Mouse (Mus musculus): Measurements from ENCODE around the gene Atxn1.

Atxn1 gene

DNA sequence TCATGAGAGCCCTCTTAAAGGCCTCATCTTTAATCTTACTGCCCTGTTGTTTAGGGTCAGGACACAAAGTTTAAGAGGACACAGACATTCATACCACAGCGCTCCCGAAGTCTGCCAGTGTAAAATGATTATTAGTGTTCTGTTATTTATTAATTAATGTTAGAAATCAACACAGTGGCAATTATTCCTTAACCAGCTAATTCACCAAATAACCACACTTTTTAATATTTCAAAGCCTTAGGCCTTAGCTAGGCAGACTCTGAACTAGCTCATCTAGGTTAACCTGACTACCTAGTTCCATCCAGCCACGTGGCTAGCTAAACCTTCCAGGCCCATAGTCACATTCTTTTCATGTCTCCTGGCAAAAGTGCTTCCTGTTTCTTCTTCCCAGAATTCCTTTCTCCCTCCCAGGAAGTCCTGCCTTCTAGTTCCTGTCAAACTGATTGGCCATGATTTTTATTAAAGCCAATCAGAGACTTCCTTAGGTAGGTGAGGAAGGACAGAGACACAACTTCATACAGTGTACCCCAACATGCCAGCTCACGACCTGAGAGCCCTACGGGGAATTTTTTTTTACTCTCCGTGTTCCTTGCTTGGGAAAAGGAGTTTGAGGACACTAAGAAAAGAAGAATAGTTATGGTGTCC, 439.9 kb downstream of the Atxn1 start:
- DNase-seq (ENCODE audit: low spot score), result no peak

DNA sequence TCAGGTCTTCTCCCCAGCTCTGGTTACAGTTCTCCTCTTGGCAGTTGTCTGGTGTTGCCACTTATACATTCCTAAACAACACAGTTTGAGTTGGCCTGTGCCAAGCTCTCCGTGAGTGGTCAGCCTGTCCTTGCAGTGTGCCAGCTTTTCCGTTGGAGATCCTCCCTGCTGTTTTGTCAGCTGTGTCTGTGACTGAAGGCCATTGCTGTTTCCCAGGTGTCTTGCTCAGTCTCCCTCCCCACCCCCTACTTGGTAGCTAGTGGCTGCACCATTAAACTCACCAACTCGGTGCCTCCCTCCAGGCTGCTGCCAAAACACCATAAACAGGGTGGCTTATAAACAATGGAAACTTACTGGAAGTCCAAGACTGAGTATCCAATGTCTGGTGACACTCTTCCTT, 440.5 kb downstream of the Atxn1 start:
- DNase-seq (ENCODE audit: low spot score), result peak; percentile 61

DNA sequence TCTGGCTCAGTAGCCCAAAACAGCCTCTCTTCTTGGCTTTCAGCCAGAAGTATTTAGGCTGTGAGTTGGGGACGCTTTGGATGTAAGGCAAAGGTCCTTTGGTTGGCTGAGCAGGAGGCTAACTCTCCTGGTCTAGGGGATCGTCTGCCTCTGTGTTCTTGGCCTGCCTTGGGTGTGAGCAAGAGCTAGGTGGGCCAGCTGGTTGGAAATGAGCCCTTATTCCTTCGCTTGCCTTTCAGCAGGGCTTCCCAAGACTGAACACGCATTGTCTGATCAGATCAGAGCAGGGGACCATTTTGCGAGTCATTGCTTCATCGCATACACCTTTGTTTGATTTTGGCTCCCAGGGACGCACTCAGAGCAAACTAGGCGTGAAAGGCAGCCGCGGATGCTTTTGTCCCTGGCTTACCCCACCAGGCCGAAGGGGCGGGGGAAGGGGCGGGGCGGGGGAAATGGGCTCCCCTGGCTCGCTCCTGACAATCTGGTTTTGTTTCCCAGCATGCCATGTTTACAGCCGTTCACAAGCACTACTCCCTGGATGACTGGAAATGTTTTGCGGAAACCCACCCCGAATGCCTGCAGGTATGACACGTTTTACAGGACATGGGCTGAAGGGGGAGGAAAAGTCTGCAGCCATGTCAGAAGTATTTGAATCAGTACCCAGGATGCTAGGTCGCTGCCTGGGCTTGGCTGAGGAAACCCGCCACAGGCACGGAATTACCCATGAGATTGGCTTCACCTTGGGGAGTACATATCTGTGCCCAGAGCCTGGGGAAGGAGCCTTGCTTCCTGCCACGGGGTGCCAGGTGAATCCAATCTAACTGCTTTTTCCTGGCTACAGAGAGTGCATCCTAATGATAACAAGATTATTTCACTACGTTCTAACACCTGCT, 448.1 kb downstream of the Atxn1 start:
- peak; percentile 43 for DNase-seq (ENCODE audit: low spot score)

DNA sequence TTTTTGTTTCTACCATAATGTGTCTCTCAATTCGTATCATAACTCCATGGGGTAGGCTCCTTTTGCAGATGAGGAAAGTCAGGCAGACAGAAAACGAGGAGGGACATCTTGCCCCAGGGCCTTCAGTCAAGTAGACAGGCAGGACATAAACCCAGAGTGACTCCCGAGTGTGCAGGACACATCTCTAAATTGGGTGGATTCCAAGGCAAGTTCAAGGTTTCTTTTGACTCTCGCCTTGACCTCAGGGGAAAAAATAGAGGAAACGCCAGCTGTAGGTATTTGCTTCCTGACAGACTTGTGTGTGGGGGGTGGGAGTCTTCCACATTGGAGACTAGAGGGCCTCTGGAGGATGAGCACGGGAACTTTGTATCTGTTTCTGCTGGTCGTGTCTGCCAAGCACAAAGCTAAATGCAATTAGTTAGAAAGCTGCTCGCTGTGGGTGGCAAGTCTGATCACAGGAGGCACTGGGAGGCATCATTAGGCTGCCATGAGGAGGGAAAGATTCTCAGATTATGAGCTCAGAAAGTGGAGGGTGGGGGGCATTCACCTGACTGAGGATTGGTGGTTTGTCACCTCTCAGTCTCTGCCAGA, 449.9 kb downstream of the Atxn1 start:
- DNase-seq (ENCODE audit: low spot score), result no peak

DNA sequence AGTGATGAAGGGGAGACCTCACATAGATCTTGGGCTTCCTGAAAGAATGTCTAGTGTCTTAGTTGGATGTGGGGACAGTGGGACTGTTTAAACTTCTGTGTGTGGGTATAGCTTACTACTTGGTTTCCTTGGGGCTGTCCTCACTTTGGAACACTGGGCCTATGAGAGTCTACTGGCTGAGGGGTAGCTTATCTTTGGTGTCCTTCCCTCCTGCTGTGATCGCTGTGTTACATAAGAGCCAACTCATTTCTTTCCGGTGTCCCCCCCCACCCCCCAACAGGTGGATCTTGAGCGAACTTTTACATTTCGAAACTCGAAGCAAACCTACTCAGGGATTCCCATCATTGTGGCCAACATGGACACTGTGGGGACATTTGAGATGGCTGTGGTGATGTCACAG, 450.7 kb downstream of the Atxn1 start:
- no peak for DNase-seq (ENCODE audit: low spot score)

DNA sequence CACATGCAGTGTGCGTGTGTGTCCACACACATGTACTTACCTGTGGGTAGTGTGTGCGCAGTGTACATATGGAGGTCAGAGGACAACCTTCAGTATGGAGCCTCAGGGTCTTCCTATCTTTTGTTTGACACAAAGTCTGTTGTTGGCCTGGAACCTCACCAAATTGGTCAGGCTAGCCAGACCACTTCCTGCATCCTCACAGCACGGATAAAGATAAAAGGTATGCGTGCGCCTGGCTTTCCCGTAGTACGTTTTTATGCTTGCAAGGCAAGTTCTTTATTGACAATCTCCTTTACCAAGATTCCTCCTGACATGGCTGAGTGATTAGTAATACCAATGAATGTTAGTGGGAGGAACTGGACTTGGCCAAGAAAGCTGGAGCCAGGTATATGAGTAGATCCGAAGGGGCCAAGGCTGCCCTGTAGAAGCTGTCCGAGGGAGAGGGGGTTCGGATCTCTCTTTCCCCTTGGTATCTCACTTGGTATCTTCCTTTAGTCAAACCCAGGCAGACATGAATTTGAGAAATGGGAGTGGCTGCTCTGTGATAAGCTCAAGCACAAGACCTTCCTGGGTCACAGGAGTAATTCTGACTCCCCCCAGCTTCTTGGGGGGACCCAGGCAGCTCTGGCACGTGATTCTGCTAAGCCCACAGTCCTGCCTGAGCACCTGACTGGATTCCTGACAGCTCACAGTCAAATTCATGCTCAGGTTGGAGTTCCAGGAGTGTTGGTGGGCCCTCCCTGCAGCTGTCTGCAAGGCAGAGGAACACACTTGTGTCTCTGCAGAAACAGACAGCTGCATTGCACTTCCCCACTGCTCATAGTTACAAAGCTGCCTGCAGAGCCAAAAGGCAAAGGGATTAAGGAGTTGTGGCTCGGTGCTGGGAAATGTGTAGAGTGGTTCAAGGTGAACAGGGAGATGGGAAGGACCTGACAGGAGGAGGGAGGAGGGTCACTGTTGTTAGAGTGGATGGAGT, 451.5 kb downstream of the Atxn1 start:
- no peak for DNase-seq (ENCODE audit: low spot score)

DNA sequence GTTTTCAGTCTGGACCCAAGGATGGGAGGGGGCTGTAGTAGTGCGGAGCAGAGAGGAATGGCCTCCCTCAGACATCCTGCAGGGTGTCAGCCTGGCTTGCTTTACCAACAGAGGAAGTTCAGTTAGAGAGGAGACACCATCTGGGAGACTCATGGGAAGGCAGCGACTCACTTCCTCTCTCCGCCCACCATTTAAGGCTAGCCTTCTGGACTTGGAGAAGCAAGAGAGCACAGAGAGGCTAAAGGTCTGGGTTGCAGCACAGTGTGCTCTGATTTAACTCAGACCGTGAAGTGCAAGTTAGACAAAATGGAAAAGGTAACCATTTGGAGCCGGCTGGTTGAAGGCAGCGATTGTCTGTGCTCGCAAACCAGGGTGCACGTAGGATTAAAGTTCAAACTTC, 452.3 kb downstream of the Atxn1 start:
- no peak for DNase-seq (ENCODE audit: low spot score)

DNA sequence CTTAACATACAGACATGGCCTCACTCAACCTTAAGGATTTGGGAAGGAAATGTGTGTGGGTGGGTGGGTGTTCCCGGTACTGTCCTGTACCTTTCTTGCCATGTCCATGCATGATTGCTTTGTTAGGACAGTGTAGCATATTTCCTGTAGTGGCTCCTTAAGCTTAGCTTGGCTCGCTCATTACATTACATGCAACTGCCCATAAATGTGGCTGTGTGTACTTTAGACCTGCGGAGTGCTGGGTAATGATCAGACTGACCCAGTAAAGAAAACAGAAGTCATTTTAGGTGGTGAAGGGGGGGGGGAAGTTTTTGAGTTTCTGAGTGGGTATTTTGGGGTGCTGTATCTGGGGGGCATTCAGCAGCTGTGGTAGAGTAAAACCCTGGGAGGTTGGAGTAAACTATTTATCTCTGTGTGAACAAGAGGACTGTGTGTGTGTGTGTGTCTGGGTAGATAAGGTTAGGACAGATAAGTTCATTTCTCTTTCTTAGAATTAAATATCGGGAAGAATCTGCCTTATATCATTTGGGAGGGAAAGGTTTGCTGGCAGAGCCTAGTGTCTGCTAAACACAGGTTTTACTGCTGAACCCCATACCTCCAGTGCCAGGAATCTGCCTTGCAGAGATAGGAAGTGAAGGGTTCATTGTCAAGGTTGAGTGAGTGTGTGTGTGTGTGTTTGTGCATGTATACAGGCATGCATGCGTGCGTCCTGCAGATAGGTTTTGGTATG, 452.9 kb downstream of the Atxn1 start:
- no peak for DNase-seq (ENCODE audit: low spot score)

DNA sequence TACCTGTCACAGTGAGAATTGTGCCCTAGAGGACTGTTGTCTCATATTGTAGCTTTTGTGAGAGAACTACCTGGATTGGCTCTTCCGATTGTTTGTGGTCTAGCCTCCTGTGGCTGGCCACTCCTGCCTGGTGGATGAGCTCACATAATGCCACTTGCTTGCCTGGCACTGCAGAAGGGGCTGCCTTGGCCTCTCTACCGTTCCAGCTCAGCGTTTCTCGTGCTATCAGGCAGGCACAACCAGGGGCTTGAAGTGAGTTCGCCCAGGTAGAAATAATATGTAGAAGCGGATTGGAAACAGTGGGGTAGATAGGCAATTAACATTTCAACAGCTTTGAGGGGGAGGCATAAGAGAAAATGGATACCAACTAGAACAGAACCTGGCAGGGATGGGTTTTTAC, 455.4 kb downstream of the Atxn1 start:
- no peak for DNase-seq (ENCODE audit: low spot score)

DNA sequence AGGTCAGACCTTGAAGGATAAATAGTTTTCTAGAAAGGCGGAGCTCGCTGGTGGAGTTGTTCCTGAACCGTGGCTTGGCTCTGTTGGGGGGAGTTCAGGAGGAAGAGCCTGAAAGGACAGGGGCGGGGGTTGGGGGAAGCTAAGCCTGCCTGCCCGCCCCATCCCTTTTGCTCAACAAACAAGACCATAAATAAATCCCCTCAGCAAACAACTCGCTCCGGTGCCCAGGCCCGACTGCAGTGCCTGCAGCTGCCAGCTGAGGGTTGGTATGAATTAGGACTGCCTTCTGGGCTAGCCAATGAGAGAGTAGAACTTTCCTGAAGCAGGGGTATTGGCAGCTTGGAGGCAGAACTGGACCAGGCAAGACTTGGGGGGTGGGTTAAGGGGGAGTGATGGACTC, 456.3 kb downstream of the Atxn1 start:
- peak; percentile 60 for DNase-seq (ENCODE audit: low spot score)

DNA sequence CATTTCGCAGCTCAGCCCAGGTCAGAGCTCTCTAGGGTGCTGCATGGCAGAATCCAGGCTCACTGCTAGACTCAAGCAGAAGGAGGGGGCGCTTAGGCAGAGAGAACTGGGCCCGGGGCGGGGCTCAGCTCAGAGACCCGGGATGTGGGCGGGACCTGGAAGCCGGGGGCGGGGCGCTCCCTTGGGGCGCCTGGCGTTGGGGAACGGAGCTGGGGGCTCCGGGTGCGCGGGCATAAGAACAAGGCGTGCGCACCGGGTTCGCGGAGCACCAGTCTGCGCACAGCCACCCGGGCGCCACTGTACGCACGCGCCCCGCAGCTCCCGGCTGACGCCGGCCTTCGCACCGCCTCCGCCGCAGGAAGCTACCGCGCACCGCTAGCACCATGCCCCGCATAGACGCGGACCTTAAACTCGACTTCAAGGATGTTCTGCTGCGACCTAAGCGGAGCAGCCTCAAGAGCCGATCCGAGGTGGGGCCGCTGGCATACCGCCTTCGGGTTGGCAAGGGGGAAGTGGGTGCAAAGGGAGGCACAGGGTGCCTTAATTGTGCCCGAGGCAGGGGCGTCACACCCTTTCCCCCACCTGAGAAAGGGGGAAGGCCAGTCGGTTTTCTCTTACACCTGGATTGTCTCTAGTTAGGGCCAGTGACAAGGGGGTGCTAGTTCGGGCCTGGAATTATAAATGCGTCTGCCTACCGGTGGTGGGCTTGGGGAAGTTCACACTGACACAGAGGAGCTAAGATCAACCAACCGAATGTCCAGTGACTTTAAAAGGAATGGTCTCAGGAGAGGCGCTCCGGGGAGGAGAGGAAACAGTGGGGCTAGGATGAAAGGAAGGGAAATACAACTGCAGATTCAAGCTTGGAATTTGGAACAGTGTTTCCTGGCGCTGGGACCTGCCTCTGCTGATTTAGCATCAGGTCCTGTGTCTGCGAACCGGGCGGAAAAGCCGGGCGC, 457.3 kb downstream of the Atxn1 start, which contains the start of gene Gmpr:
Gene Gmpr (plus strand): TSS at position 171 of the 956 bp plus-strand sequence.
- peak; percentile 84 for DNase-seq (ENCODE audit: low spot score)

DNA sequence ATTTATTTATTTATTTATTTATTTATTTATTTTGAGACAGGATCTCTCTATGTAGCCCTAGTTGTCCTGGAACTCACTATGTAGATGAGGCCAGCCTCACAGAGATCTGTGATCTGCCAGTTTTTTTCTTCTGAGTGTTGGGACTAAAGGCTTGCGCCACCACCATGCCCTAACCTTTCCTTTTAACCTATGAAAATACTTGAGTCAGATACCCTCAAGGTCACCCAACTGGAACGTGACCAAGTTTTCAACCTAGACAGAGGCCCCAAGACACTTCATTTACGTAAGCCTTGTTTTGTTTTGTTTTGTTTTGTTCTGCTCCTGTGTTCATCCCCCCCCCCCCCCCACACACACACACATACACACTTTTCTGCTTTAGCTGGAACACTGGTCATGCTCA, 459.3 kb downstream of the Atxn1 start:
- DNase-seq (ENCODE audit: low spot score), result no peak

DNA sequence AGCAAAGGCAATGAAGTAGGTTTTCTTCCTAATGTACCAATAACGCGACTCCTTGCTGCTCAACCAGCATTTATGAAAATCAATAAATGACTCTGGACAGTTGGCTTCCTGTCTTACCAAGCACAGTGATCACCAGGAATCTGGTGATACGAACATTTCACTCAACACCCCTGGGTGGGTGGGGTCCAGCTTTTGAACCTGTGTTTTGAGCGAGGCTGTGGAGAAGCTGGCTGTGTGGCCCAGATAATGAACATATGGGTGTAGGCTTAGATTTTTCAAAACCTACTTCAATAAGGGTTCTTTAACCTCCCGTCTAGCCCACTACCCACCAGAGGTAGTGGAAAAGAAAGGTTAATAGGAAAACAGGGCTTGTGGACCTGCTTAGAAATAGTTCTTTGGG, 462.0 kb downstream of the Atxn1 start:
- DNase-seq (ENCODE audit: low spot score), result no peak

DNA sequence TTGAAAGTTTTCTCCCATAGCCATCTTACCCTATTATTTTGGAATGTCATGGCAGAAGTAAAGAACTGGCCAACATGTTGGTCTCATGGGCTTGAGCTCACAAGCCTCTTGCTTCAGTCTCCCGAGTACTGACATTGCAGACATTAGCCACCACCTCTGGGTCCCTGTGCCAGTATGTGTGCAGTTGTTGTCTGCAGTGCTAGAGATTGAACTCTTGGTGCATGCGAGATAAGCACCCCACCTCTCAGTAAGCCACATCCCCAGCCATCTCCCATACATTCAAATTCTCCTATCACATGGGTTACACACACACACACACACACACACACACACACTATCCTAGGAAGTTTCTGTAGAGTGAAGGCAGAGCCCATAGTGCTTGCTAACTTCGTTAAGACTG, 464.9 kb downstream of the Atxn1 start:
- no peak for DNase-seq (ENCODE audit: low spot score)
